Mouse (Mus musculus) neural tube, embryonic 13.5 days (tissue): ENCODE data around the gene Cog3. TPM values are rescaled to one million over a fixed set of nuclear protein-coding genes. Genes with fewer than 3 reads are reported as not detected.

Experiments used
- ATAC-seq: fragments of 200-750 bp; cut with Nextera tagmentation; 2 replicates; pipeline ENCODE4 v1.8.0; 2017; ENCODE audit warnings: low read depth, mild to moderate bottlenecking, moderate TSS enrichment, moderate library complexity
- H3K27ac ChIP-seq: fragments of 300-500 bp; sonication (generic); replicated peaks from 2 replicates; pipeline ENCODE4 v1.5.1; 2015; ENCODE audit warnings: moderate library complexity, mild to moderate bottlenecking, inconsistent platforms
- H3K27me3 ChIP-seq: fragments of 300-500 bp; sonication (generic); 2 replicates; pipeline ENCODE4 v1.6.1; 2015; ENCODE audit warnings: mild to moderate bottlenecking, inconsistent platforms
- H3K36me3 ChIP-seq: fragments of 300-500 bp; sonication (generic); 2 replicates; pipeline ENCODE4 v1.6.1; 2015; ENCODE audit warnings: mild to moderate bottlenecking, inconsistent platforms
- H3K4me1 ChIP-seq: fragments of 300-500 bp; sonication (generic); replicated peaks from 2 replicates; pipeline ENCODE4 v1.6.1; 2015; ENCODE audit warnings: inconsistent platforms
- H3K4me2 ChIP-seq: fragments of 300-500 bp; sonication (generic); 2 replicates; pipeline ENCODE4 v1.6.1; 2015; ENCODE audit warnings: inconsistent platforms, mild to moderate bottlenecking, moderate library complexity
- H3K4me3 ChIP-seq: fragments of 300-500 bp; sonication (generic); 2 replicates; pipeline ENCODE4 v1.5.1; 2015; ENCODE audit warnings: mild to moderate bottlenecking, inconsistent platforms
- H3K9ac ChIP-seq: fragments of 300-500 bp; sonication (generic); 2 replicates; pipeline ENCODE4 v1.6.1; 2015; ENCODE audit warnings: moderate library complexity, mild to moderate bottlenecking, inconsistent platforms
- H3K9me3 ChIP-seq: fragments of 300-500 bp; sonication (generic); 2 replicates; pipeline ENCODE4 v1.6.1; 2016; ENCODE audit warnings: inconsistent platforms
- WGBS: fragments of 180-500 bp; shearing (Covaris S2); methylation state at CpG from one replicate; pipeline ENCODE4 v1.1.7; 2015; 5-methylcytosine and 5-hydroxymethylcytosine counted together
- polyA plus RNA-seq: library from polyadenylated mRNA; unstranded; fragments of >200 nt; fragmentation: Nextera tagmentation; extraction: Ambion mirVana; gene quantifications from 2 replicates; pipeline ENCODE4 v1.2.1, GENCODE M21; 2015

Cog3 gene
- polyA plus RNA-seq, 1 experiment from 2014 or later = 17.1 TPM

DNA sequence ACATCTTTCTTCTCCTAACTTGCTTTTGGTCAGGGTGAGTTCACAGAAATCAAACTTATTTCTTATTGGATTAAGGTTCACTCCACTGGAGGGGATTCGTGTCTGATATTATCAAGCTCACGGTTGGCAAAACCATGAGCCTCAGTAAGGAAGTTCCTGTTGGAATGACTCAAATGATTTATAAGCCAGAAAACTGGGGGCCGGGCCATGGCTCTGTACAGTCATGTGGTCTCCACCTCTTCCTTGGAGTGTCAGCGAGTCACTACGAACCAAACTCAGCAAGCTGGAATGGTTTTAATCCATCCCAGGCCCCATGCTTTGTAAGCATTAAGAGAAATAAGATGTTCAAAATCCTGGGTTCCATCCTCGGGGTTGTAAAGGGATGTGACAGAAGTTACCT lies 2.7 kb upstream of the Cog3 start:
- whole genome bisulfite sequencing = 89% methylated on average over 6 of the region's 6 CpGs
- Histone ChIP-seq H3K4me1 (peaks cover 18% of the 10 kb centered on the region), H3K4me2 (no peak overlapping the region), H3K9me3 (no peaks in the 10 kb centered on the region), H3K27me3 (peaks cover 5% of the 10 kb centered on the region; the same call in 1 of the 2 replicates), H3K9ac (no peak overlapping the region), H3K27ac (no peak overlapping the region), H3K4me3 (no peak overlapping the region), H3K36me3 (peaks cover under 1% of the 10 kb centered on the region)
- ATAC-seq = no peak

DNA sequence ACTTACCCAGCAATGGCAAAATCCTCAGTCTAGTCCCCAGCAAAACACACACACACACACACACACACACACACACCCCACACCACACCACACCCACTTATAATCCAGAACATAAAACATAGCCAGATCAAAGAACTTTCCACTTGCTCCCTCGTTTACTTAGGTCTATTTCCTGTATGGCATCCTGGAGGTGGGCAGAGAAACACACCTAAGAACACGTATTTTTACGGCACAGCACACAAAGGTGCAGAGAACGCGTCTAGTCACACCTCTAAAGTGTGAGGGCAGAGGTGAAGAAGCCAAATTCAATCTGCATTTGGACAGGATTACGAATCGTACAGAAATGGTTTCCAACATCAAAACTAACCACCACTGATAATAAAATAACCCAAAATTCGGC lies 1.1 kb downstream of the Cog3 start:
- ATAC-seq = no peak
- Histone ChIP-seq H3K27me3 (peaks cover 5% of the 10 kb centered on the region; the same call in 1 of the 2 replicates), H3K4me2 (peak overlapping the region; percentile 94), H3K27ac (no peak overlapping the region), H3K9me3 (no peaks in the 10 kb centered on the region), H3K4me1 (peaks cover 31% of the 10 kb centered on the region), H3K36me3 (no peaks in the 10 kb centered on the region), H3K4me3 (peak overlapping the region; percentile 99), H3K9ac (peak overlapping the region; percentile 93)
- WGBS = 72% methylated on average over 8 of the region's 8 CpGs

DNA sequence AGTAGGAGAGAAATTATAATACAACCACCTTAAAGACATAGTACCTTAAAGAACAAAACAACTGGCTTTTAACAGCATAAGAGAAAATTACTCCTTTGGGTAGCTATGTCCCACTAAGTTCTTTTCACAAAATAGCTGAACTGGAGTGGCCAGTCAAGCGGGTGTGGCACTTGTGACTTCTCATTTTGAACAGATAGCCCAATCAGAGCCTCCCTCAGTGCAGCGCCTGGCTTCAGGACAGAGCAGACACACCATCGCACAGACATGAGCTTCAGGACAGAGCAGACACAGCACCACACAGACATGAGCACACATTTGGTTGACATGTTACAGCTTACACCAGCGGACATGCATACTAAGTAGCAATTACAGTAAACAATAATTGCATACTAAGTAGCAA lies 3.3 kb downstream of the Cog3 start:
- Histone ChIP-seq H3K9me3 (no peaks in the 10 kb centered on the region), H3K4me2 (no peak overlapping the region), H3K4me1 (peaks cover 31% of the 10 kb centered on the region), H3K27ac (no peak overlapping the region), H3K9ac (no peak overlapping the region), H3K4me3 (no peak overlapping the region), H3K36me3 (peaks cover 10% of the 10 kb centered on the region), H3K27me3 (no peaks in the 10 kb centered on the region)
- WGBS = 83% methylated on average over 4 of the region's 4 CpGs
- no peak for ATAC-seq

DNA sequence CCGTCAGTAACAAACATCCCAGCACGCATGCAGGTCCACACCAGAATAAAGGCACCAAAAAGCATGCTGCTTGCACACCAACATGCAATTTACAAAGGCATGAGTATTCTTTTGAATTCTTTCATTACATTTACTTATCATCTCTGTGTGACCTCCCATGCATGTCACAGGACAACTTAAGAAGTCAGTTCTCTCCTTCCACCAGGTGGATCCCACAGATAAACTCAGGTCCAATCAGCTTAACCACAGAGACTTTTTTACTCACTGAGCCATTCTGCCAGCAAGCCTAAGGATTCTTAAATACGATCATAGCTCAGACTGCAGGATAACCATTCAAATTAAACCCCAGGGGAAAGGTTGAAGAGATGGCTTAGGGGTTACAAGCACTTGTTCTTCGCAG lies 5.2 kb downstream of the Cog3 start:
- H3K36me3 ChIP-seq = peaks cover 24% of the 10 kb centered on the region
- peaks cover 31% of the 10 kb centered on the region for H3K4me1 ChIP-seq
- no peak overlapping the region for H3K4me2 ChIP-seq
- no peaks in the 10 kb centered on the region for H3K9me3 ChIP-seq
- no peak overlapping the region for H3K27ac ChIP-seq
- 92% methylated on average over 4 of the region's 4 CpGs for WGBS
- no peak for ATAC-seq
- no peaks in the 10 kb centered on the region for H3K27me3 ChIP-seq
- H3K4me3 ChIP-seq = no peak overlapping the region
- H3K9ac ChIP-seq = no peak overlapping the region

DNA sequence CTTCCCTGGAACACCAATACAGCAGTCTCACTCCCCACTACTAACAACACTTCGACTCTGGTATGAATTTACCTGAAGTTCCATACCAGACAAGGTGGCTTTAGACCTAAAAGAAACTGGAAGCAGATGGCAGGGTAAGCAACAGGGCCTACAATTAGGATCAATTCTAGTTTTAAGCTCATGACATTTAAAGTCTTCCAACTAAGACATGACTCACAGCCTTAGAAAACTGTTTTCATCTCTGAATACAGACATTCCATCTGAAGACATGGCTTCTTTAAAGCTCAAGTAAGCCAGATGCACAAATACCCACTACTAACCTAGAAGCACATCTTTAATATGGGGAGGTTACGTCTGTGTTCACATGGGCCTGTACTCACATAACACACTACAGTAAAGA lies 6.4 kb downstream of the Cog3 start:
- ATAC-seq = no peak

DNA sequence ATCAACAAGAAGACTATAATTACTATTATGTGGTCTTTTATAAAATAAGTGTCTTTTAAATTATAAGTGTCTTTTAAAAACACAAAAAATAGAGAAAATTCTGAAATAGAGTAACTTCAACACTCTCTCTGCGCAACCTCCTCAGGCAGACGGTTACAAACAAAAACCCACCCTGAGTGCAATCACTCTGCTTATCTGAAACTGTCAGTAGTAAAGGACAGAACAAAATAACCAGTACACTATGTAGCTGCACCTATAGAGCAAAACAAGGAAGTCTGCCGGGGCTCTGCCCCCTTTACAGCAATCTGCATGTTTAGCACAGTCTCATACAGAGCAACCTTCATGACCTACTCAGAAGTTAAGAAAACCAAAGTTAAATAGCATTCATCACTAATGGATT lies 12.4 kb downstream of the Cog3 start:
- Histone ChIP-seq H3K36me3 (peaks cover 74% of the 10 kb centered on the region), H3K4me2 (no peak overlapping the region), H3K4me1 (no peaks in the 10 kb centered on the region), H3K9me3 (no peaks in the 10 kb centered on the region), H3K4me3 (no peak overlapping the region), H3K27ac (no peak overlapping the region), H3K9ac (no peak overlapping the region), H3K27me3 (no peaks in the 10 kb centered on the region)
- WGBS = 89% methylated on average over 3 of the region's 3 CpGs
- no peak for ATAC-seq

More for the DNA sequence above, 6.4 kb downstream of the Cog3 start:
- H3K4me3 ChIP-seq = no peak overlapping the region
- H3K36me3 ChIP-seq = peaks cover 32% of the 10 kb centered on the region
- no peak overlapping the region for H3K27ac ChIP-seq
- H3K4me2 ChIP-seq = no peak overlapping the region
- H3K9me3 ChIP-seq = no peaks in the 10 kb centered on the region
- no peak overlapping the region for H3K9ac ChIP-seq
- no peaks in the 10 kb centered on the region for H3K27me3 ChIP-seq
- 95% methylated on average over 2 of the region's 2 CpGs for WGBS
- peaks cover 22% of the 10 kb centered on the region for H3K4me1 ChIP-seq

- peaks cover 80% of the 10 kb centered on the region for H3K36me3 ChIP-seq
- H3K9ac ChIP-seq = no peak overlapping the region
- H3K9me3 ChIP-seq = no peaks in the 10 kb centered on the region
- no peak overlapping the region for H3K4me3 ChIP-seq
- no peaks in the 10 kb centered on the region for H3K27me3 ChIP-seq
- no peak for ATAC-seq
- H3K4me2 ChIP-seq = no peak overlapping the region
- H3K4me1 ChIP-seq = no peaks in the 10 kb centered on the region
- no peak overlapping the region for H3K27ac ChIP-seq
- WGBS = 92% methylated on average over 3 of the region's 3 CpGs
Measured at GRCm38 (mm10) chr14:75735597-75735996, 18.7 kb downstream of the Cog3 start.

- peaks cover 88% of the 10 kb centered on the region for H3K36me3 ChIP-seq
- 92% methylated on average over 7 of the region's 7 CpGs for WGBS
Measured at GRCm38 (mm10) chr14:75732631-75733030, 21.7 kb downstream of the Cog3 start.

GRCm38 (mm10) chr14:75731361-75731760 lies 23.0 kb downstream of the Cog3 start:
- H3K4me3 ChIP-seq = no peak overlapping the region
- H3K36me3 ChIP-seq = peaks cover 88% of the 10 kb centered on the region
- H3K9ac ChIP-seq = no peak overlapping the region
- H3K4me2 ChIP-seq = no peak overlapping the region
- no peaks in the 10 kb centered on the region for H3K4me1 ChIP-seq
- no peaks in the 10 kb centered on the region for H3K9me3 ChIP-seq
- WGBS = 90% methylated on average over 2 of the region's 2 CpGs
- no peak for ATAC-seq
- H3K27ac ChIP-seq = no peak overlapping the region
- no peaks in the 10 kb centered on the region for H3K27me3 ChIP-seq

More at GRCm38 (mm10) chr14:75732631-75733030, 21.7 kb downstream of the Cog3 start:
- Histone ChIP-seq H3K27ac (no peak overlapping the region), H3K4me3 (no peak overlapping the region), H3K4me1 (no peaks in the 10 kb centered on the region), H3K9ac (no peak overlapping the region), H3K27me3 (no peaks in the 10 kb centered on the region), H3K4me2 (no peak overlapping the region), H3K9me3 (no peaks in the 10 kb centered on the region)
- no peak for ATAC-seq

GRCm38 (mm10) chr14:75728111-75728510 lies 26.2 kb downstream of the Cog3 start:
- H3K27me3 ChIP-seq = no peaks in the 10 kb centered on the region
- no peaks in the 10 kb centered on the region for H3K9me3 ChIP-seq
- H3K4me2 ChIP-seq = no peak overlapping the region
- no peak for ATAC-seq
- H3K9ac ChIP-seq = no peak overlapping the region
- H3K27ac ChIP-seq = no peak overlapping the region
- H3K36me3 ChIP-seq = peaks cover 83% of the 10 kb centered on the region
- WGBS = 93% methylated on average over 5 of the region's 5 CpGs
- no peak overlapping the region for H3K4me3 ChIP-seq
- H3K4me1 ChIP-seq = no peaks in the 10 kb centered on the region

DNA sequence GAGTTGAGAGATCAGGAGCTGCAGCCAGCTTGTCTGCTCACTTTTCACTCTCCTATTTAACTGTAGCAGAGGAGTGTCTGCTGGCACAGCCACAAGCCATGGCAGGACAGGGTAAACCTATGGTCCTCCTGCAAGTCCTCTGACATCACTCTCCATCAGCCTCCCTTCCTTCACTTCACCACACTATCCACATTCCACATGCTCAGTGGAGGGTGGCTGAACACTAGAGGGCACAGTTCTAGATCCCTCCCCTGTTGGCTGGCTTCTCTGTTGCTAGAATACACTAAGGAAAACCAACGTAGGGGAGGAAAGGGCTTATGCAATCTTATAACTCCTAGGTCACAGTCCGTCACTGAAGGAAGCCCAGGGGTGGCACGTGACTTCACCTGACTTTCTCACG lies 27.3 kb downstream of the Cog3 start:
- Histone ChIP-seq H3K4me1 (no peaks in the 10 kb centered on the region), H3K4me3 (no peak overlapping the region), H3K9me3 (no peaks in the 10 kb centered on the region), H3K9ac (no peak overlapping the region), H3K27ac (no peak overlapping the region), H3K27me3 (no peaks in the 10 kb centered on the region), H3K4me2 (no peak overlapping the region), H3K36me3 (peaks cover 81% of the 10 kb centered on the region)
- ATAC-seq = no peak
- WGBS = 82% methylated on average over 4 of the region's 4 CpGs

GRCm38 (mm10) chr14:75722816-75723215 lies 31.5 kb downstream of the Cog3 start:
- no peak overlapping the region for H3K27ac ChIP-seq
- H3K4me3 ChIP-seq = no peak overlapping the region
- no peaks in the 10 kb centered on the region for H3K27me3 ChIP-seq
- 95% methylated on average over 2 of the region's 2 CpGs for WGBS
- H3K9me3 ChIP-seq = no peaks in the 10 kb centered on the region
- no peak overlapping the region for H3K4me2 ChIP-seq
- H3K9ac ChIP-seq = no peak overlapping the region
- no peak for ATAC-seq
- H3K4me1 ChIP-seq = no peaks in the 10 kb centered on the region
- H3K36me3 ChIP-seq = peaks cover 80% of the 10 kb centered on the region

- WGBS = 61% methylated on average over 12 of the region's 12 CpGs
- H3K9ac ChIP-seq = no peak overlapping the region
- H3K36me3 ChIP-seq = peaks cover 79% of the 10 kb centered on the region
- ATAC-seq = peak; percentile 36
- H3K9me3 ChIP-seq = no peaks in the 10 kb centered on the region
- no peak overlapping the region for H3K27ac ChIP-seq
- H3K27me3 ChIP-seq = no peaks in the 10 kb centered on the region
- no peak overlapping the region for H3K4me2 ChIP-seq
- no peak overlapping the region for H3K4me3 ChIP-seq
- H3K4me1 ChIP-seq = no peaks in the 10 kb centered on the region
Measured at GRCm38 (mm10) chr14:75721977-75722563, 32.2 kb downstream of the Cog3 start.
